Mouse (Mus musculus) midbrain, embryonic 11.5 days (tissue): Measurements from ENCODE around the gene Gm9844. TPM values are rescaled to one million over a fixed set of nuclear protein-coding genes. Genes with fewer than 3 reads are reported as not detected.
A peak's percentile ranks its signal among the peaks of the same experiment; 100 is the strongest.

Source experiments
- ATAC-seq: fragments of 200-750 bp; cut with Nextera tagmentation; 2 replicates; pipeline ENCODE4 v1.8.0; 2017; ENCODE audit warnings: moderate TSS enrichment, moderate library complexity; ENCODE audit not compliant: low FRiP score
- DNase-seq: peaks from one replicate; pipeline ENCODE4 v3.0.0; 2015; ENCODE audit warnings: low spot score; ENCODE audit errors: missing footprints
- H3K27ac ChIP-seq: fragments of 300-500 bp; sonication (generic); 2 replicates; pipeline ENCODE4 v1.5.1; 2014; ENCODE audit warnings: low read depth, low read length
- H3K27me3 ChIP-seq: fragments of 300-500 bp; sonication (generic); 2 replicates; pipeline ENCODE4 v1.6.1; 2014; ENCODE audit warnings: mild to moderate bottlenecking, low read length, moderate library complexity, mixed read lengths; ENCODE audit not compliant: control insufficient read depth, insufficient read depth
- H3K36me3 ChIP-seq: fragments of 300-500 bp; sonication (generic); 2 replicates; pipeline ENCODE4 v1.6.1; 2014; ENCODE audit warnings: mild to moderate bottlenecking, low read length, moderate library complexity, mixed read lengths; ENCODE audit not compliant: control insufficient read depth, insufficient read depth
- H3K4me1 ChIP-seq: fragments of 300-500 bp; sonication (generic); 2 replicates; pipeline ENCODE4 v1.6.1; 2014; ENCODE audit warnings: low read length; ENCODE audit not compliant: control insufficient read depth, insufficient read depth
- H3K4me2 ChIP-seq: fragments of 300-500 bp; sonication (generic); 2 replicates; pipeline ENCODE4 v1.6.1; 2014; ENCODE audit warnings: mild to moderate bottlenecking, moderate library complexity
- H3K4me3 ChIP-seq: fragments of 300-500 bp; sonication (generic); 2 replicates; pipeline ENCODE4 v1.5.1; 2014; ENCODE audit warnings: low read depth, low read length
- H3K9ac ChIP-seq: fragments of 300-500 bp; sonication (generic); 2 replicates; pipeline ENCODE4 v1.6.1; 2014; ENCODE audit warnings: low read length
- H3K9me3 ChIP-seq: fragments of 300-500 bp; sonication (generic); 2 replicates; pipeline ENCODE4 v1.6.1; 2016; ENCODE audit warnings: low read length; ENCODE audit not compliant: control insufficient read depth
- WGBS: fragments of 180-500 bp; shearing (Covaris S2); extraction: QIAGEN DNeasy Blood & Tissue Kit; methylation state at CpG from one replicate; pipeline ENCODE4 v1.1.7; 2014; 5-methylcytosine and 5-hydroxymethylcytosine counted together
- polyA plus RNA-seq: library from polyadenylated mRNA; unstranded; fragments of >200 nt; fragmentation: Nextera tagmentation; extraction: Ambion mirVana; gene quantifications from 2 replicates; pipeline ENCODE4 v1.2.1, GENCODE M21; 2014

Gene Gm9844
- polyA plus RNA-seq, 1 experiment from 2014 or later = 20.6 TPM

GRCm38 (mm10) chr7:24901842-24902241, 39.8 kb downstream of the Gm9844 start:
- Histone ChIP-seq H3K36me3 (no peaks in the 10 kb centered on the region), H3K4me1 (no peaks in the 10 kb centered on the region), H3K9me3 (no peaks in the 10 kb centered on the region), H3K27me3 (no peaks in the 10 kb centered on the region), H3K4me3 (no peak overlapping the region), H3K9ac (no peak overlapping the region), H3K4me2 (no peak overlapping the region), H3K27ac (no peak overlapping the region)
- no peak for ATAC-seq
- 86% methylated on average over 1 of the region's 1 CpGs for WGBS
- DNase-seq = no peak

DNA sequence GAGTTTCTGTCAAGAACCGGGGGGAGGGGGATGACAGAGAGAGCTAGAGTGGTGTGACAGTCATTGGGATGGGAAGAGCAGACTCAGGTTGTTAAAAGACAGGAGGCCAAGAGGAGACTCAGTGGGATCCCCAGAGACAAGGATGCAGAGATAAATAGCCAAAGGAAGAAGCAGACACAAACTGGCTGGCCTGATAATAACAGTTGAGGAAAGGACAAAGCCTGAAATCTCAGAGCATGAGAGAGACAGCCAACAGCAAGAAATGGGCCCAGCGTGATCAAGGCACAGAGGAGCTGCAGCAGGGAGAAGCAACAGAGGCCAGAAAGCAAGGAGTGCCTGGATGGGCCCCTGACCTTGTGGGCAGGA, 40.2 kb downstream of the Gm9844 start:
- Histone ChIP-seq H3K9ac (no peak overlapping the region), H3K4me2 (peak overlapping the region; percentile 87; the same call in 1 of the 2 replicates), H3K36me3 (no peaks in the 10 kb centered on the region), H3K4me3 (no peak overlapping the region; the same call in 1 of the 2 replicates), H3K27me3 (no peaks in the 10 kb centered on the region), H3K27ac (peak overlapping the region; percentile 21; the same call in 1 of the 2 replicates), H3K4me1 (no peaks in the 10 kb centered on the region), H3K9me3 (no peaks in the 10 kb centered on the region)
- no peak for ATAC-seq
- 45% methylated on average over 2 of the region's 2 CpGs for WGBS
- no peak for DNase-seq

DNA sequence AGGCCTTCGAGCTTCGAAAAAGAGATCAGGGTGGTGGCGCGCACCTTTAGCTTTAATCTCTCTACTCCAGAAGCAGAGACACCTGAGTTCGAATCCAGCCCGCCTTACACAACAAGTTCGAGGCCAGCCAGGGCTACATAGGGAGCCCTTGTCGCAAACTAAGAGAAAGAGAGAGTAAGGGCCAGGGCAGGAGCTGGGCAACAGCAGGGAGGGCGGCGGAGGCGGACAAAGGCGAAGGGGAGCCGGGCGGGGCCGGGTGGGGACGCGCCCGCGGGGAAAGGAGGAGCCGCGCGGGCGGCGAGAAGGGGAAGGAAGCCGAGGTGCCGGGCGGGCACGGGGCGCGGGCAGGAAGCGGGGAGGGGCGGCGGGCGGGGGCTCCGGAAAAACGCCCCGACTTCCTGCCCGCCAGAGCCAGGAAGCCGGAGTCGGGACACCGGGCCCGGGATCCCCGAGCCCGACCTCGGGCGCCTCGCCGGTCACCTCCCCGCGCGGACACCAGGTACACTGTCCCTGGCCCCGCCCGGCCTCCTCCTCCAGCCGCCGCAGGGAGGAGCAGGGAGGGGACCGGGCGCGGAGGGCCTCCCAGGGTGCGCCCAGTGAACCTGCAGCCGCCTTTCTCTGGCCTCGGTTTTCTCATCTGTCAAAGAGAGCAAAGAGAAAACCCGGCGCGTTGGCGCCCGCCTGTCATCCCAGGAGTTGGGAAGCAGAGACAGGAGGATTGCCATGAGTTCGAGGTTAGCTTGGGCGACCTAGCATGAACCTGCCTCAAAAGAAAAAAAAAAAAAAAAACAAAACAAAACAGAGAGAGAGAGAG, 40.8 kb downstream of the Gm9844 start, which contains the start of gene Arhgef1:
Arhgef1 (plus strand) TSS at position 283 of the 814 bp plus-strand sequence.
- peak; percentile 92 for DNase-seq
- Histone ChIP-seq H3K9ac (peak within 1 kb of the TSS; percentile 71), H3K4me3 (peak within 1 kb of the TSS; percentile 70), H3K4me1 (no peaks in the 10 kb centered on the region), H3K27ac (peak within 1 kb of the TSS; percentile 21), H3K4me2 (peak within 1 kb of the TSS; percentile 87), H3K9me3 (no peaks in the 10 kb centered on the region), H3K36me3 (no peaks in the 10 kb centered on the region), H3K27me3 (no peaks in the 10 kb centered on the region)
- 6% methylated on average over 58 of the region's 68 CpGs for WGBS
- ATAC-seq = no peak

DNA sequence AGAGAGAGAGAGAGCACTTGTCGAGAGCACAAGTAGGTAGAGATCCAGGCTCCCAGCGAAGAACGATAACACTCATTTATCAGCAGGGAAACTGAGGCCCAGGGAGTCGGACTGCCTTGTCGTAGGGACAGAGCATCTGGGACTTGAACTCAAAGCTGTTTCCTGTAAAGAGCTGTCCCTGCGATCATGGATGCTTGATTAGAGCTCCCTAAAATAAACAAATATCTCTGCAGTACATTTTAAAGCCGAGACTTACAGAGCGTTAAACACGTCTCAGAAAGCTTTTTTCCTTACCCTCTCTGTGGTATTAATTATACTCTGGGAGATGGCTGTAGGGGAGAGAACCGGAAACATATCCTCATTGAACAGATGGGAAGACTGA, 41.4 kb downstream of the Gm9844 start:
- DNase-seq = no peak
- H3K27me3 ChIP-seq = no peaks in the 10 kb centered on the region
- no peak for ATAC-seq
- H3K4me3 ChIP-seq = peak overlapping the region; percentile 70
- H3K27ac ChIP-seq = peak overlapping the region; percentile 21; the same call in 1 of the 2 replicates
- H3K9ac ChIP-seq = peak overlapping the region; percentile 71
- H3K4me2 ChIP-seq = peak overlapping the region; percentile 87
- no peaks in the 10 kb centered on the region for H3K4me1 ChIP-seq
- H3K9me3 ChIP-seq = no peaks in the 10 kb centered on the region
- WGBS = 47% methylated on average over 10 of the region's 10 CpGs
- no peaks in the 10 kb centered on the region for H3K36me3 ChIP-seq

GRCm38 (mm10) chr7:24904070-24904483, 42.1 kb downstream of the Gm9844 start:
- ATAC-seq (peak; percentile 97), DNase-seq (peak; percentile 98)
- H3K4me3 ChIP-seq = peak overlapping the region; percentile 70
- H3K36me3 ChIP-seq = no peaks in the 10 kb centered on the region
- H3K4me2 ChIP-seq = peak overlapping the region; percentile 87
- peak overlapping the region; percentile 75 for H3K9ac ChIP-seq
- no peaks in the 10 kb centered on the region for H3K9me3 ChIP-seq
- H3K27ac ChIP-seq = peak overlapping the region; percentile 45; the same call in 1 of the 2 replicates
- H3K4me1 ChIP-seq = no peaks in the 10 kb centered on the region
- under 1% methylated on average over 30 of the region's 30 CpGs for WGBS
- H3K27me3 ChIP-seq = no peaks in the 10 kb centered on the region

GRCm38 (mm10) chr7:24904936-24905335, 42.9 kb downstream of the Gm9844 start:
- Histone ChIP-seq H3K4me2 (peak overlapping the region; percentile 87), H3K36me3 (no peaks in the 10 kb centered on the region), H3K9me3 (no peaks in the 10 kb centered on the region), H3K4me3 (peak overlapping the region; percentile 70), H3K9ac (peak overlapping the region; percentile 75), H3K27ac (no peak overlapping the region), H3K4me1 (no peaks in the 10 kb centered on the region), H3K27me3 (no peaks in the 10 kb centered on the region)
- DNase-seq = peak; percentile 96
- peak; percentile 43; the same call in 1 of the 2 replicates for ATAC-seq
- 15% methylated on average over 3 of the region's 3 CpGs for WGBS

DNA sequence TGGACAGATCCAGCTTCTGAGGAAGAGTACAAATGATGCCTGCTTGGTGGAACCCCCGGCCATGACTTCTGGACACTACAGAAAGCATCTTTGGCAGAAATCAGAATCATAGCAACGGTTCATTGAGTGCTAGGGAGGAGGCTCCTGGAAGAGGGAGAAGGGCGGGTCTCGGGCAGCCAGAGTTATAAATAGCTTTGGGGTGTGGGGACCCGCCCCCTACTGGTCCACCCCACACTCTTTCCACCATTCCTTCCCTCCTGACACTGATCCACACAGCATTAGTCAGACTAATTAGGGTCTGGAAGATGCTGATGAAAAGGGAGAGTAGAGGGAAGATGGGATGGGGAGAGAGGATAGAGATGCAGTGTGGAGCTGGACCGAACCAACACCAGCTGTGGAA, 44.5 kb downstream of the Gm9844 start:
- Histone ChIP-seq H3K4me3 (no peak overlapping the region), H3K36me3 (no peaks in the 10 kb centered on the region), H3K4me2 (no peak overlapping the region), H3K27ac (no peak overlapping the region), H3K9me3 (no peaks in the 10 kb centered on the region), H3K9ac (no peak overlapping the region), H3K4me1 (no peaks in the 10 kb centered on the region), H3K27me3 (no peaks in the 10 kb centered on the region)
- no peak for ATAC-seq
- DNase-seq = no peak
- WGBS = 39% methylated on average over 6 of the region's 6 CpGs

- Histone ChIP-seq H3K4me3 (no peak overlapping the region), H3K9ac (no peak overlapping the region), H3K9me3 (no peaks in the 10 kb centered on the region), H3K36me3 (no peaks in the 10 kb centered on the region), H3K4me2 (no peak overlapping the region), H3K27me3 (no peaks in the 10 kb centered on the region), H3K27ac (no peak overlapping the region), H3K4me1 (no peaks in the 10 kb centered on the region)
- no peak for DNase-seq
- no peak for ATAC-seq
- 42% methylated on average over 10 of the region's 13 CpGs for WGBS
Measured at GRCm38 (mm10) chr7:24907211-24907748, 45.3 kb downstream of the Gm9844 start.
